Mouse (Mus musculus) embryonic fibroblast, embryonic 13.5 days (primary cell): ENCODE measurements around the gene Usmg5. TPM values are rescaled to one million over a fixed set of nuclear protein-coding genes. Genes with fewer than 3 reads are reported as not detected.

ENCODE experiments used
- H3K27ac ChIP-seq: 2 replicates; pipeline ENCODE4 v1.5.1; 2012; ENCODE audit warnings: low read length, control low read depth, inconsistent platforms; ENCODE audit not compliant: insufficient read depth
- H3K4me1 ChIP-seq: 2 replicates; pipeline ENCODE4 v1.6.1; 2011; ENCODE audit warnings: low read length; ENCODE audit not compliant: control insufficient read depth, insufficient read depth
- H3K4me3 ChIP-seq: 2 replicates; pipeline ENCODE4 v1.5.1; 2011; ENCODE audit warnings: mild to moderate bottlenecking, control low read depth, low read length; ENCODE audit not compliant: insufficient read depth
- CTCF ChIP-seq: IDR thresholded peaks from 2 replicates; pipeline ENCODE4 v1.5.1; 2011; ENCODE audit warnings: mild to moderate bottlenecking, control low read depth, low read length, moderate library complexity, borderline replicate concordance; ENCODE audit not compliant: insufficient read depth
- POLR2A ChIP-seq: IDR thresholded peaks from 2 replicates; pipeline ENCODE4 v1.6.1; 2011; ENCODE audit warnings: low read depth, mild to moderate bottlenecking, control low read depth, low read length, moderate library complexity
- polyA plus RNA-seq: library from polyadenylated mRNA; stranded (reverse); fragments of >200 nt; gene quantifications from 2 replicates; pipeline ENCODE4 v1.2.4, GENCODE M21; 2011; ENCODE audit warnings: low read depth; ENCODE audit not compliant: missing spikeins, insufficient read length

The Usmg5 gene
- polyA plus RNA-seq, 1 experiment: 728 TPM

DNA sequence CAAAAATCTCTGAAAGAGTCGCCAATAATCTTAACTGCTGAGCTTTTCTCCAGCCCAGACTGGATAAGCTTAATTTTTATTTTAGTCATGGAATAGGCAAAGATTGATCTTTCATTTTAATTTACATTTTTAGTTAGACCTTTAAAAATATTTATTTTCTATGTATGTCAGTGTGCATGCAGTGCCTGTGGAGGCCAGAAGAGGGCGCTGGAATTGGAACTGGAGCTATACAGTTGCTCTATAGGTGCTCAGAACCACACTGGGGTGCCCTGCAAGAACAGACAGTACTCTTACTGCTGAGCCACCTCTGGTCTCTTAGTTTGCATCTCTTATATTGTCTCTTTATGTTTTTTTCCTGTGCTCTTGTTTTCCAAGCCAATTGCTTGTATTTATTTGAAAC lies 32.4 kb upstream of the Usmg5 start:
- TF ChIP-seq POLR2A: no peak
- TF ChIP-seq CTCF: peak; percentile 36; the same call in 1 of the 2 replicates
- H3K27ac ChIP-seq: no peak overlapping the region
- no peak overlapping the region for H3K4me3 ChIP-seq
- H3K4me1 ChIP-seq: no peaks in the 10 kb centered on the region

DNA sequence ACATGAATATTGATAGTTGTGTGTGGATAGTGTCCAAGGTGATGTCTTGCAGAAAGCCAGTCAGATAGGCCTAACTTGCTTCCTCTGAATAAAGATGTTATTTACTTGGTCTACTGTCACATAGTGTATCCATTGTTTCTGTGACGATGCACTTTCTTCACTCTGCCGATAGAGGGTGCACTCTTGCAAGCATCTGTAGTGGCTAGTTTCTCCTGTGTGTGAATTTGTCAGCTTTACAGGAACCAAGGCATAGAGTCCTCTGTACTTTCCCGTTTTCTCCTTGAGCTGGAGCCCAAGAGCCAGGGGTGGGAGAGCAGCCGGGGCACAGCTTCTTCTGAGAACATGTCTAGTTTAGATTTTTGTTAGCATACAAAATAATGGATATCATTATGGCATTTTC lies 30.6 kb upstream of the Usmg5 start:
- Histone ChIP-seq H3K4me3 (no peak overlapping the region), H3K27ac (no peak overlapping the region), H3K4me1 (no peaks in the 10 kb centered on the region; the same call in 1 of the 2 replicates)
- TF ChIP-seq CTCF: no peak
- no peak for TF ChIP-seq POLR2A

- TF ChIP-seq POLR2A (no peak), CTCF (no peak)
- no peak overlapping the region for H3K4me3 ChIP-seq
Measured at GRCm38 (mm10) chr19:47118634-47119033, 28.2 kb upstream of the Usmg5 start.

GRCm38 (mm10) chr19:47104641-47105271 lies 14.3 kb upstream of the Usmg5 start:
- Histone ChIP-seq H3K4me3 (no peak overlapping the region), H3K27ac (no peak overlapping the region), H3K4me1 (no peaks in the 10 kb centered on the region)
- TF ChIP-seq CTCF: no peak

More at GRCm38 (mm10) chr19:47118634-47119033, 28.2 kb upstream of the Usmg5 start:
- Histone ChIP-seq H3K4me1 (no peaks in the 10 kb centered on the region; the same call in 1 of the 2 replicates), H3K27ac (no peak overlapping the region)

GRCm38 (mm10) chr19:47101080-47101479 lies 10.6 kb upstream of the Usmg5 start:
- no peak for TF ChIP-seq CTCF
- no peak for TF ChIP-seq POLR2A
- no peaks in the 10 kb centered on the region for H3K4me1 ChIP-seq
- no peak overlapping the region for H3K4me3 ChIP-seq
- no peak overlapping the region for H3K27ac ChIP-seq

- H3K4me3 ChIP-seq: peak overlapping the region; percentile 92
- peaks cover 2% of the 10 kb centered on the region for H3K4me1 ChIP-seq
- H3K27ac ChIP-seq: peak overlapping the region; percentile 34
- TF ChIP-seq POLR2A (no peak), CTCF (no peak)
Measured at GRCm38 (mm10) chr19:47089718-47090525, 525 bp downstream of the Usmg5 start.

- TF ChIP-seq CTCF: no peak
- no peak for TF ChIP-seq POLR2A
- H3K4me1 ChIP-seq: peaks cover 2% of the 10 kb centered on the region
- no peak overlapping the region for H3K27ac ChIP-seq
- H3K4me3 ChIP-seq: no peak overlapping the region
Measured at GRCm38 (mm10) chr19:47088226-47088625, 2.2 kb downstream of the Usmg5 start.

- TF ChIP-seq POLR2A: peak; percentile 49
- no peak for TF ChIP-seq CTCF
- H3K4me3 ChIP-seq: peak overlapping the region; percentile 72
- no peak overlapping the region for H3K27ac ChIP-seq
- no peaks in the 10 kb centered on the region for H3K4me1 ChIP-seq
Measured at GRCm38 (mm10) chr19:47067924-47068611, 22.4 kb downstream of the Usmg5 start.

GRCm38 (mm10) chr19:47067096-47067882 lies 23.2 kb downstream of the Usmg5 start, which contains the start of gene Taf5:
Gene Taf5, plus strand, starts transcription at chr19:47067746.
- H3K27ac ChIP-seq: peak within 1 kb of the TSS; percentile 64
- peak within 1 kb of the TSS; percentile 72 for H3K4me3 ChIP-seq
- no peaks in the 10 kb centered on the region for H3K4me1 ChIP-seq
- TF ChIP-seq POLR2A: peak; percentile 97
- no peak for TF ChIP-seq CTCF
